Mouse (Mus musculus): ENCODE results near the gene Dach1.

Dach1 gene

DNA sequence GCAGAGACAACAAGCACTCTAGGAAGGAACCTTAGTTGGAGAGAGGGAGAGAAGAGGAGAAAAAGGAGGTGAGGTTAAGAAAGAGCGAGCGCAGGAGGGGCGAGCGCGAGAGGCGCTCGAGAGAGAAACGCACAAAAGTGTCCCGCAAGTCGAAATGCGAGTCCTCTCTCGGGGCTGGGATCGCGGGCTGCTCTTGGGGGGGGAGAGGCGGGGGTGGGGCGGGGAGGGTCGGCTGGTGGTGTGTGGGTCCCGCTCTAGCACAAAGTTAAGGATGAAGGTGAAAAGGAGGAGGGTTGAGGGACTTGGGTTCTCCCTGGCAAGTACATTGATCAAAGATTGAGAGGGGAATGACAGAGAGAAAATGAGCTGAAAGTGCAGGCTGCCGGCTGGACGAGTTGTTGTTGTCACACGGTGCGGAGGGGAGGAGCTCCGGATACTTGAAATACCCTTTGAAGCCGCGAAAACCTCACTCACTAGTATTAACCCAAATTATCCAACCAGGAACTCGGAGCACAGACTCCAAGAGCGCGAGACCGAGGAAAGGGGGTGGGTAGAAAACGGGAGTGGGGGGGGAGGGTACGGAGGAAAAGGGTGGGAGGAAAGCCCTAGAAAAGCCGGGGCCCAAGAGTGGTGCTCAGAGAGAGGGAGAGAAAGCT, at the start of gene Dach1:
Dach1 (minus strand) TSS at position 345 of the 656 bp plus-strand sequence.
- DNase-seq = no peak

DNA sequence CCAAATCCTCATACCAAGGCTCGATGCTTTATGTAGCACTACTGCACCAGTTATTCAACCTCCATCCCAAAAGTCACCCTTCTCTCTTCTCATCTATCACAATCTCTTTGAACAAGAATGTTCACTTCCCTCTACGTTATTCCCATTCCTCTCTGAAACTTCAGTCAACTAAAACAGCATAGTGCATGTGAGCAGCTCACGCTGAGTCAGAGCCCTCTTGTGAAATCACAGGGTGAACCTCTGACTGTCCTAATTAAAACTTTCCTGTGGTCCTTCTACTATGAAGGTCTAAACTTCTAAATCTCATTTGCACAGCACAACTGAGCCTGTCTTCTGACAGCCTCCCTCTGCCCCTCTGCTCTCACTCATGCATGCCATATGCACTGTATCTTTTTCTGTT, 30.5 kb upstream of the Dach1 start:
- DNase-seq = no peak

DNA sequence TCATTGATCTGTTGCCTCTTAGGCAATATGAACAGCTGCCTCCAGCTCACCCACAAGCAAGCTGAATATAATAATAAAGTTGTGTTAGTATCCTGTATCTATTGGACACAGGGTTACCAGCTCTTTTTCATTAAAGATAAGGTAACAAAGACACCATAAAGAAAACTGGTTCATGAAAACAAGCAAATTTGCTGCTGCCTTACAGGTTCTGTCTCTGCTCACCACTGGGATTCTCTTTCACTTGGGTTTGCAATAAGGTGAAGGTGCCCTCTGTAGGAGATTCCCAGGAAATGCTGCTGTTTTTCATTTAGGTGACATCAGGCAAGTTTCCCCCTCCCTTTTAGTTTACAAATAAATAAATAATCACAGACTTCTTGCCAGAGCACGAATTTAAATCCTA, 12.0 kb upstream of the Dach1 start:
- DNase-seq = no peak

DNA sequence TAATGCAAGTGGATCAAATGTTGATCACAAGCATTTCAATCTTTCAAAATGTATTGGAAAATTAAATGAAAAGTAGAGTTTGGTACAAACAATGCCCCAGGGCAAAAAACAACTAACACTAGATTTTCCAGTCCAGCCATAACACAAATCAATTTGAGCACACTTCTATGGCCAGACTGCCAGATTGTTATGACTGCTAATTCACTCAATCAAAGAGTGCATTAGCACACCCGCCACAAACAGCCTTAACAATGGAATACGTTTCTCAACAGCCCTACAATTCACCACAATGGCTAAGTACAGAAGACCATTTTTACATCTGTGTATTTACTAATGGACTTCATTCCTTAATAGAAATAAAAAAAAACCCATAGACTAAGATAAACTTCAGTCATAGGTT, 4.3 kb upstream of the Dach1 start:
- DNase-seq = no peak

- DNase-seq = no peak
Observed at GRCm38 (mm10) chr14:98172394-98172905, 2.9 kb upstream of the Dach1 start.

GRCm38 (mm10) chr14:98171861-98172260, 2.3 kb upstream of the Dach1 start:
- no peak for DNase-seq

GRCm38 (mm10) chr14:98168908-98169401, 610 bp downstream of the Dach1 start:
- no peak for DNase-seq

DNA sequence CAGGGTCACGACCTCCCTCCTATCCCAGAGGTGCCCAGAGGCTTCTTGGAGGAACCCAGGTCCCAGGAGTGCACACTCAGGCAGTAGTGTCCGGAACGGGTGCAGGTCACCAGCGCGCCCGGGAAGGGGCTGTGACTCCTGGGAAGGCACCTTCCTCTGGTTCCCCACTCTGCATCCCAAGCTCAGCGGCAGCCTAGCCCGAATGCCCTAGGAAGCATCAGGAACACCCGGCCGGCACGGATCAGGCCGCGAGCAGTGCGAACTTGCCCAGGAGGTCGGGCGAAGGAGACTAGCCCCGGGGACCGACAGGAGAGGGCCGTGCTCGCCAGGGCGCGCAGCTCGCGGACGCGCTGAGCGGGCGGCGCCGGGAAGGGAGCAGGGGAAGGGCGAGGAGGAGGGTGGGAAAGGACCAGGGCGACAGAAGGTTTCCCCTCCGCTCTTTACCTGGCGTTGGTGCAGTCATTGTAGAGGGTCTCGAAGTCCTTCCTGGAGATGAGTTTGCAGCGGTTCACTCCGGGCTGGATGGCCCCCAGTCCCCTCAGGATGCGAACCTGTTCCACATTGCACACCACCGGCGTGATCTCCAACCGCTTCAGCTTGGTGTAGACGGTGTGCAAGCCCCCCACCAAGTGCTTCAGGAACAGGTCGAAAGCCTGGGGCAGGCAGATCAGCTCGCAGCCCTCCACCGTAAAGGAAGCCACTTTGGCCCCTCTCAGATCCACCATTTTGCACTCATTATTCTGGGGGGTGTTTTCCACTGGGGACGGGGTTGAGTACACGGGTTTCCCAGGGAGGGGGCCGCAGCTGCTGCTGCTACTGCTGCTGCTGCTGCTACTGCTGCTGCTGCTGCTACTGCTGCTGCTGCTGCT, 1.3 kb downstream of the Dach1 start:
- DNase-seq = no peak

DNA sequence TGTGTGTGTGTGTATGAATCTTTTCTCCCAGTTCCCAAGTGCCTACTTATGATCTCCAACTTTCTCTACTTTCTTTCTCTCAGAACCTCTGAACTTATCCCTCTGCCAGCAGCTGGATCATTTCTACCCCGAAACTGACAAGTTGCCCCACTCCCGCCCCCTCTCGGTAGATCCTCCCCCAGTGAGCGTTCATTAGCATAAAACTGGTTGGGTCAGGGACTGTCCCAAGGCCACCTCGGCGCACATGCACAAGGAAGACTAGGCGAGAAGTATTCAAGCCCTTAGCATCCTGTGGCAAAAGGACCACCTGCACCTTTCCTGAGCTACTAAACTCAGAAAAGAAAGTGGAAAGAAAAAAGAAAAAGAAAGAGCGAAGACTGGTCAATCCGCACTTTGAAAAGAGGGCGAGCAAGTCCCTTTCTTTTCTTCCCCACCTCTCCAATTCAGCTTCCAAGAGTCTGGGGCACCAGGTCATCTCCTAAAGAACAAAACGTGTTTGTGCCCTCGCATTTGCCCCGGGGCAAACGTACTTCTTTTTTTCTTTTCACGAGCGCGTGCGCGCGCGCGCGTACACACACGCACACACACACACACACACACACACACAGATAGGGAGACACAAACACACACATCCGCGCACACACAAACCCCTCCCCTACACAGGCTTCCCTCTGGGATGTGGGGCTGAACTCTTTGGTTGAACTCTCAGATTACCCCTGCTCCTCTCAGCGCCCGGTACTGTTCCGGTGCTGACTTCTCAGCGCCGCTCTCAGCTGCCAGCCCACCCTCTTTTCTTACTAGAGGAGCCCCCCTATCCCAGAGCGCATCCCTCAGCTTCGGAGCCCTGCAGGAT, 2.2 kb downstream of the Dach1 start:
- no peak for DNase-seq

GRCm38 (mm10) chr14:98166318-98166976, 3.1 kb downstream of the Dach1 start:
- DNase-seq = no peak

- DNase-seq = no peak
Observed at GRCm38 (mm10) chr14:98156753-98157152, 12.8 kb downstream of the Dach1 start.

- no peak for DNase-seq
Observed at GRCm38 (mm10) chr14:98155725-98156392, 13.7 kb downstream of the Dach1 start.

DNA sequence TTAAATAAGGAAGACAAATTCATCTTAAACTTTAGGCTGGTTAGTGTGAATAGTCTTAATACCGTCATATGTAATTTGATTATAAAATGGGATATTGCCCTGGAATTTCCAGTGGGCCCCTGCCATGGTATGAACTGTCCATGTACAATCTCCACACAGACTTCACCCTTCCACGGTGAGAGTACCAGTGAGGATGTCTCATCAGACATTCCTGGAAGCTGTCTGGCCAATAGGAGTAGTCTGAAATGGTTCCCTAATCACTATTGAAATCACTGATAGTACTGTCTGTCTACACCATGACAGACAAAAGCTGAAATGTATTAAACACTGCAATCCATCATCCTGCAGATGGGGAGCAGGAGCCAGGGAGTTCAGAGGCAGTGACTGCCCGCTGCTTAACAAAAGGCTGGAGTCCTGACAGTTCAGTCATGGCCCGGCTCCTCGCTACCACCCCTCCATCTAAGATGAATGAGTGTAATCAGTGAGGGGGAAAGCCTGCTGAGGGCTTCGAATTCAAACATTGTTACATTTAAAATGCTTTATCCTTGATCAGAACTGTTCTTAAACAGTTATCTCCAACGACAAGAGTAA, 14.6 kb downstream of the Dach1 start:
- no peak for DNase-seq

- DNase-seq = no peak
Observed at GRCm38 (mm10) chr14:98141758-98142157, 27.8 kb downstream of the Dach1 start.

DNA sequence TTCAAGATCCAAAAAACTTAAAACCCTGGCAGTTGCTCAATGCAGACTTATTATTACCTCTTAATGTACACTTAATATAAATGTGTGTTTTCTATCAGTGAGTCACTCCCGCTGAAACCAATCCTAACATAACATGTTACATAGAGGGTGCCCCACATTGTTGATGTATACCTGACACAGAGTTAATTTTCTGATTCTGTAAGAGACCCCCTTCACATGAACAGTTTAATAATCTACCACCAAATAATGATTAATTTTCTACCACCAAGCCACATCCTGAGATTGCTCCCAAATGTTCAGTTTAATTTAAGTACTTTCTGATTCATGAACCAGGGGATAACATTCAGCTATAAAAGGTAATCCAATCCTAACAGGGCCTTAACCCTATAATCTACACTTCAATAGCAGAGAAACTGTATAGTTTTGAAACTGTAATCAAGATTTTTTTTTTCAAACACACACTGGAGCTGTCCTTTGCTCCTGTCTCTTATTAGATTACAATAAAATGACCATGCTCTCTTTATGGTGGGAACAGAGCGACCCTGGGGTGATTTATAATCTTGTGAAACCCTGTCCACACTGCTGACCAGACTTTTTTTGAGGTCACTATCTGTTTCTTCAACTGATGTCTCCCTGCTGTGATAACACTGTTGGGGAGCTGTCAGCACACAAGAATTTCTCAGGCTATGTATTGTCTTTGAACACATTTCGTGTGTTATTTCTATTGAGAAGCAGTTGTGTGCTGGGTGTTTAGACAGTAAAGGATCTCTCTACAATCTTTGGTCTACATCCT, 30.5 kb downstream of the Dach1 start:
- no peak for DNase-seq

- no peak for DNase-seq
Observed at GRCm38 (mm10) chr14:98134546-98134945, 35.0 kb downstream of the Dach1 start.

- no peak for DNase-seq
Observed at GRCm38 (mm10) chr14:98123032-98123431, 46.5 kb downstream of the Dach1 start.

DNA sequence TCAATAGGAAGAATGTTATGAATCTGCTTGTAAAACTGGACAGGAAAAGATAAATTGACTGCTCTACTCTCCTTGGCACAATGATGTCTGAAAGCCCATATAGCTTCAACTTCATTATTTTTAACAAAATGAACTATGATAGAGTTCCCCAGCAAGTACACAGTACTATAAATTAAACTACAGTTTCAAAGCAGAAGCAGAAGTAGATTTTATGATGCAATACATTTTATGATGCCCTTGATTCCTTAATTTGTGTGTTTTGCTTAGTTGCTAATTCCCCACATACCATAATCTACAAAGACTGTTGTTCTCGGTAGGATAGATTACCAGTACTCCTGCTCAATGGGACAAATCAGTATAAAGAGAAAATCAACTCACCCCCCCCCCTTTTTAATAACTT, 52.9 kb downstream of the Dach1 start:
- no peak for DNase-seq

- DNase-seq = no peak
Observed at GRCm38 (mm10) chr14:98113106-98113505, 56.5 kb downstream of the Dach1 start.

DNA sequence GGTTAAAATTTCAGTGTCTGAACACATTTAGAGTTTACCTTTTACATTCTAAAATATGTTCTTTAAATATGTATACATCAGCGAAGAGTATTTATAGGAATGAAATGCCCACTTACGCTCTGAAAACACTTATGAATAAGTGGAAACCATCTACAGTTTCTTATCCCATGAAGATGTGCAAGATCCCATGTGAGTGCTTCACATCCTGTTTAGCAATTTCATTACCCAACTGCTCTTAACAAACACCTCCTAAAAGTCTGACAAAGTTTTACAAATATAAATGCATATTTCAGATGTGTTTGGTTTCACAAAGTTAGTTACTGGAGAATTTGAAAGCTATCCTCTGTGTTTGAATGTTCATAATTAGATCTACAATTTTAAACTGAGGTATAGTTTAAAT, 59.6 kb downstream of the Dach1 start:
- DNase-seq = no peak

DNA sequence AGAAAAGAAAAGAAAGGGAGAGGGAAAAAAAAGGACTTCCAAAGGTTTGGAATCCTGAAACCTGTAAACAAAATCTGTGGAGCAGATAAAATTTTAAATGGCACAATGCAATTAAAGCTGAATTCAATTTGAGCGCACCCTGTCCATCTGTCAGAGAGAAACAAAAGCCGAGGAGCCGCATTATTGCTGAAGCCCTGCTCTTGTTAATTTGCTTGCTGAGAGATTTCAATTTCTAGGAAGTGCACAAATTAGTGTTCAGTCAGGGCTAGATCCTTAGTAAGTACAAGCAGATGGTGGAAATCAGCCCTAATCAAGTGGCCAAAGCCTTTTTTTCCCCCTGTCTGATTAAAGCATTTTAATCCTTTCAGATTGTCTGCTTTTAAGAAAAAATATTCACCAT, 60.8 kb downstream of the Dach1 start:
- no peak for DNase-seq
